Mouse (Mus musculus) ovary, adult 18-20 months (tissue): ENCODE data around the gene Pabpn1l.
"Not testable (repeated sequence)": the region's sequence is repeated elsewhere in the genome, so short reads cannot be mapped to it uniquely, and the experiment has no call there.

Experiments
- DNase-seq: peaks from one replicate; pipeline ENCODE4 v3.0.0; 2022; ENCODE audit warnings: low spot score, mixed read lengths

Pabpn1l gene

GRCm38 (mm10) chr8:122574667-122575251 lies 47.8 kb downstream of the Pabpn1l start:
- no peak for DNase-seq

GRCm38 (mm10) chr8:122574264-122574663 lies 48.3 kb downstream of the Pabpn1l start:
- no peak for DNase-seq

GRCm38 (mm10) chr8:122573577-122573976 lies 49.0 kb downstream of the Pabpn1l start:
- DNase-seq: no peak

GRCm38 (mm10) chr8:122573176-122573575 lies 49.4 kb downstream of the Pabpn1l start:
- not testable (repeated sequence) for DNase-seq

GRCm38 (mm10) chr8:122572751-122573150 lies 49.8 kb downstream of the Pabpn1l start:
- DNase-seq: no peak

GRCm38 (mm10) chr8:122571750-122572267 lies 50.7 kb downstream of the Pabpn1l start:
- no peak for DNase-seq

- DNase-seq: no peak
Measured at GRCm38 (mm10) chr8:122571153-122571552, 51.4 kb downstream of the Pabpn1l start.

GRCm38 (mm10) chr8:122569996-122570395 lies 52.5 kb downstream of the Pabpn1l start:
- DNase-seq: no peak
